Mouse (Mus musculus) cerebellum, adult 11-12 months (tissue): ENCODE data around the gene Gm32742.
"Not testable (repeated sequence)": the region's sequence is repeated elsewhere in the genome, so short reads cannot be mapped to it uniquely, and the experiment has no call there.

ENCODE experiments used
- DNase-seq: peaks from one replicate; pipeline ENCODE4 v3.0.0; 2022

The Gm32742 gene

DNA sequence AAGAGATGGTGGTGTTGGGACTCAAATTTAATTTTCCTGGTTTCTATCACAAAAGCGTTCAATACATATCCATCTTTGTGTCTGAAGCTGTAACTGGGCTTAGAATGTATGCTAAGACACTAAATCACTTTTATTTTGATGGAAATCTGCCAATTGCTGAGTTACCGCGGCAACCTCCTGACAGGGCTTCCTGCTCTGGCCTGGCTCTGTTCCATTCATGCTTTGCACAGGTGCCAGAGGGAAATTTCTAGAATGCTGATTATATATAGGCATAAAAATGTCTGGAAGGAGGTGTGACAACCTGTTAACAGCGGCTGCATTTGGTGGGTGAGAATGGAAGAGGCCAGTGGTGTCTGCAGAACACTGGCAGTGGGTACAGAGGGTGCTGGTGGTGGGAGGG, 18.8 kb downstream of the Gm32742 start:
- no peak for DNase-seq

DNA sequence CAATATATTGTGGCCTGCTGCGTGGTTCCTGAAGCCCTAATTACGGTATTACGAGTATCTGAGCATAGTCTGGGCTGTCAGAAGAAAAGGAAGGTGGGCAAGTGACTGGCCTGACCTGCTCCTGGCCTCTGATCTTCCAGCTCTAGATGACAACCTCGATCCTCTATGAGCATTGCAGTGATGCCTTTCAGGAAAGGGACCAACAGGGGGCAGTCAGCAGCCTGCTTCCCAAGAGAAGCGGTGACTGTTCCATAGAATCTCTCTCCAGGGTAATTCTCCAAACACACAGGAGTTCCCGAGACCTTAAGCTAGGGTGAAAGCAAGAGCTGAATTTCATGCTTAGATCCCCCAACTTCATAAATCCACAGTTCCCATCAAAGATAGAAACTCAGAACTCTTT, 21.1 kb downstream of the Gm32742 start:
- DNase-seq, result no peak

DNA sequence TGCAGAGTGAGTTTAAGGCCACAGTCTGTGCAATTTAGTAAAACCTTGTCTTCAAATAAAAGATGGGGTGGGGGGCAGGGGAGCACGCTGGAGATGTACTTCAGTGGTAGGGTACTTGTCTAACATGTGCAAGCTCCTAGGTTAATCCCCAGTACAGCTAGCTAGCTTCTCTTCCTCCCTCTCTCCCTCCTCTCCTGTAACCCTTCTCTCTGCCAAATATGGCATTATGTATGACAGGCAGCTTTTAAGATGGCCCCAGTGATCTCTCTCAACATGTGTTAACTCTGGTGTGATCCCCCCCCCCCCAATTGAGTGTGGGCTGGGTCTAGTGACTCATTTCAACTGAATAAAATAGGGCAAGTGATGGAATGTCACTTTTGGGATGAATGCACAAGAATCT, 21.9 kb downstream of the Gm32742 start:
- DNase-seq, result no peak

DNA sequence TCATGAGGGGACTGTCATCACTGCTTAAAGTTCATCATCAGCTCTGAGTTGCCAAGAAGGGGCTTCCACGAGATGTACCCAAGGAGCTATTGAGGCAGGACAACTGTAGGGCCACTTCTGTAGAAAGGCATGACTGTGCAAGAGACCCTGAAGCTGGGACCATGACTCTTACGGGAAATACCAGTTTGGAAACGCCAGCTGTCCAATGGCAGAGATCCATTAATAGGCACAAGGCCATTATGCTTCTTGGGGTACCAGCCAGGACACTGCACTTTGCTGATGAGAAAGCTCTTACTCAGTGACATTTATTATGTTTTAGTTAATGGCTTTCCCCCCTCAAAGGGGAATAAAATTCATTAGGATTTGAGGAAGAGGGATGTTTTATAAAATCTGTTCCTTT, 24.6 kb downstream of the Gm32742 start:
- DNase-seq, result no peak

DNA sequence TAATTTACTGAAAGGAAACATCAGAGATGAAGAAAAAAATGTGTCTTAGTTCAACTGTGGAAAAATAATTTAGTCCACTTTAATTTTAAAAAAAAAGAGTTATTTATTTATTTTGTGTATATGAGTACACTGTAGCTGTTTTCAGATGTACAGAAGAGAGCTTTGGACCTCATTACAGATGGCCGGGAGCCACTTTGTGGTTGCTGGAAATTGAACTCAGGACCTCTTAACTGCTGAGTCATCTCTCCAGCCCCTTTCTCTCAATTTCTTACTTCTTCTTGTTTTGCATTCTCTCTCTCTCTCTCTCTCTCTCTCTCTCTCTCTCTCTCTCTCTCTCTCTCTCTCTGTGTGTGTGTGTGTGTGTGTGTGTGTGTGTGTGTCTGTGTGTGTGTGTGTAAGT, 25.9 kb downstream of the Gm32742 start:
- not testable (repeated sequence) for DNase-seq

DNA sequence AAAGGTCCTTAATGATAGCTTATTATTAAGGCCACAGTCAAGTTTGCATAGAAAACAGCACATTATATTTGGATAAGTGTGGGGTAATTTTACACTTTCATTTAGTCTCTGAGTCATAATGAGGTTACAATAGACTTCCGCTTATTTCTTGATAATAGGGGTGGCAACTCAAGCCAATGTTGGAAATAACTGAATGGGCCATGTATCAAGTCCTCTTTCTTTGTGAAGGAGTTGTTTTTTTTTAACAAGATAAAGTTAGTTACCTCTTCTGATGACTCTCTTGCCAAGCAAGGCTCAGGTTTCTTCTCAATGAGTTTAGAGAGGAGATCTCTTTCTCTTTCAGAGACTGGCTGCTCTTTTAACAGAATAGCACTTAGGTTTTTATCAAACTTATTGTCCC, 27.0 kb downstream of the Gm32742 start:
- DNase-seq, result no peak

DNA sequence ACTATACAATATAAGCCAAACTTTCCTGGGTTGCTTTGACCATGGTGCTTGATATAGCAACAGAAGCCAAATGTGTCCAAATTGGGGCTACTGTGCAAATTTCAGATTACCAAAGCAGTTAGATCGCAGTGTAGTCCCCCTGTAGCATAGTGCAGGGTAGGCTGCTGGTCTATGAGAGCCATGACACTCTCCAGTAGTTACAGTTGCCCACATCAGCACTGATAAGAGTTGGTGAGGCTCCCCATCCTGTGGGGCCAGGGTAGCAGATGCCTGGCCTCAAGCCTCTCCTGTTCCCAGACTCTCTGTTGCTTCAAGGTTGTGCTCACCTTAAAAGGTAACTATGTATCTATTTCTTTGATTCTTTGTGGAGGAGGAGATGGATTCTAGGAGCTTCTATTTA, 27.5 kb downstream of the Gm32742 start:
- no peak for DNase-seq

DNA sequence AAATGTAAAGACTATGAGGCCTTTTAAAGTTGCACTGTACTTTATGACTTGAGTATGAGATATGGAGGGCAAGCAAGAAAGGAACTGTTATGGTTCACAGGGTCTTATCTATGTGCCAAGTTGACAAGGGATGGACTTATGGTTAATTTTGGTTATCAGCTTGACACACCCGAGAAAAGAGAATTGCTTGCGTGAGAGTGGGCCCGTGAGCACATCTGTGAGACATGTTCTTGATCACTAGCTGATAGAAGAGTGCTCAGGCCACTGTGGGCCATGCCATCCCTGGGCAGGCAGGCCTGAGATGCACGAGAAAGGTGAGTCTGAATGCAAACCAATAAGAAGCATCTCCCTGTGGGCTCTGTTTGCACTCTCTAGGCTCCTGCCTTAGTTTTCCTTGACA, 27.9 kb downstream of the Gm32742 start:
- no peak for DNase-seq

DNA sequence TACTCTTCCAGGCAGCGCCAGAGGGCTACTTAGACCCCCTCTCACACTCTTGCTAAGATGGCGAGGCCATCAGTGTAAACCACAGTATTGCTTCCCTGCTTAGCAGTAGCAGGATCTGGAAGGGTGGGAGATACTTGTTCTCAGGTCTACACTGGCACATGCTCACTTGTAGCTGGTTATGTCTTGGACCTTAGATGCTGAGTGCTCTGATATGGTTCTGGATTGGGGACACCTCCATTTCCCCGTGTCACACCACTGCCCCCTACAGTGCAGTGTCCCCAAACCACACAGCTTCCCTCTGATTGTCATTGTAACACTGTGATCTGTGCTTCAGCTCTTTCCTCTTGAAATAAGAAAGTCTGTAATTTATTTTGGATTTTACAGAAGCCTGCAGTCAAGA, 28.3 kb downstream of the Gm32742 start:
- no peak for DNase-seq

DNA sequence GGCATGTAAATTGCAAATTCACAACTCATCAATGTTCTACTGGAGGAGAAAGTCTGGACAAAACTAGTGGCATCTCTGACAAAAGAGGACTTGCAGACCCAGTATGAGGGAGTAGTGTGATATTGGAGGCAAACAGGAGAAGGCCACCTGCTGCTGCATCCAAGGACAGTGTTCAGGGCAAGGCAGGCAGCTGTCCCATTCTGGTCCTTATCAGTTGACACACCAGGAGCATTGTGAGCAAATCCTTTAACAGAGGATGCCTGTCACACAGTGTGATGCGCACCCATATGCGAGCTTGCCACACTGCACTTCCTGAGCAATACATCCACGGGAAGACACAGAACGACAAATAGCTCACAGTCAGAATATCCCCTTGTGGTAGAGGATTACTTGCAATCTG, 50.5 kb downstream of the Gm32742 start:
- no peak for DNase-seq

DNA sequence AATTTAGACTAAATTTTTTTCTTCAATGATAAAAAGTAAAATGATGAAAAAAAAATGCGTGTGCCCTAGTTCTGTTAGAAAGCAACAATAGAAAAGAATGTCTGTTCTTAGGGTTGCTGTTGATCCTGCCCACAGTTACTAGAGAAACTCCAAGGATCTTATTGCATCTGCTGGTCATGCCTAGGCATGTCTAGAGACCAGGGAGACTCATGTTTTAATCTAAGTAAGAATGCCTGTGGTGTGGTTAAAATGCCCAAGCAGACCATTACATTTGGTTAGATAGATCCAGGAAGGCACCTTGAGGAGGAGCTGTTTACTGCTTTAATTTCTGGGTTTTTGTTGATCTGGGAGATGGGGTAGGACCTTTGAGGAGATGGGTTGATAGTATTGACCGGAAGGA, 59.6 kb downstream of the Gm32742 start:
- DNase-seq, result no peak

DNA sequence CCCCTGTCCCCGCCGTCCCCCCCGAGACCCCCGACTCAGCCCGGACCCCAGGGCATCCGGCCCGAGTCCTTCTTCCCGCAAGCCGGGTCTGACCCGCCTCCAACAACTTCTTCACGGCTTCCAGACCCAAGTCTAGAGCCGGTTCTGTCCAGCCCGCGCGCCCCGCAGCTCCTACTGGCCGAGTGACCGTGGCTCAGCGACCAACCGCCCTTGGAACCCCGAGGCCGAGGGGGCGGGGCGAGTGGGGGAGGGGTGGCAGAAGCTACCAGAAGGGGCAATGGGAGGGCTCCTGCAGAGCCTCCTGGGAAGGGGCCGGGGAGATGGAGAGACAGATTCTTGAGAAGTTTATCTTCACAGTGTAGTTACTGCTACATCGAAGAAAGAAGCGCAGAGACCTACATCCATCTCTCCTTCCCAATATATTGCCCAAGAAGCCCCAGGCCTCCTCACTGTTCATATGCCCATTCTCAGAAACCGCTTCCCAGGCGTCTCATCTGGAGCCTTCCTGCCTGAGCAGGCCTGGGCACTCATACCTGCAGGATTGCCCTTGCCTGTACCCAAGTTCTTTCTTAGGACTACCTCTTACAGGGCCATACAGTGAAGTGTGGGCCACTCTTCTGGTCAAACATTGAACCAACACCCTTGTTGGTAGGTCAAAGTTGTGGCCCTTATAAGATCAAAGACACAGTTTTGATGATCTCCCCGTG, 61.4 kb downstream of the Gm32742 start:
- peak; percentile 11 for DNase-seq

DNA sequence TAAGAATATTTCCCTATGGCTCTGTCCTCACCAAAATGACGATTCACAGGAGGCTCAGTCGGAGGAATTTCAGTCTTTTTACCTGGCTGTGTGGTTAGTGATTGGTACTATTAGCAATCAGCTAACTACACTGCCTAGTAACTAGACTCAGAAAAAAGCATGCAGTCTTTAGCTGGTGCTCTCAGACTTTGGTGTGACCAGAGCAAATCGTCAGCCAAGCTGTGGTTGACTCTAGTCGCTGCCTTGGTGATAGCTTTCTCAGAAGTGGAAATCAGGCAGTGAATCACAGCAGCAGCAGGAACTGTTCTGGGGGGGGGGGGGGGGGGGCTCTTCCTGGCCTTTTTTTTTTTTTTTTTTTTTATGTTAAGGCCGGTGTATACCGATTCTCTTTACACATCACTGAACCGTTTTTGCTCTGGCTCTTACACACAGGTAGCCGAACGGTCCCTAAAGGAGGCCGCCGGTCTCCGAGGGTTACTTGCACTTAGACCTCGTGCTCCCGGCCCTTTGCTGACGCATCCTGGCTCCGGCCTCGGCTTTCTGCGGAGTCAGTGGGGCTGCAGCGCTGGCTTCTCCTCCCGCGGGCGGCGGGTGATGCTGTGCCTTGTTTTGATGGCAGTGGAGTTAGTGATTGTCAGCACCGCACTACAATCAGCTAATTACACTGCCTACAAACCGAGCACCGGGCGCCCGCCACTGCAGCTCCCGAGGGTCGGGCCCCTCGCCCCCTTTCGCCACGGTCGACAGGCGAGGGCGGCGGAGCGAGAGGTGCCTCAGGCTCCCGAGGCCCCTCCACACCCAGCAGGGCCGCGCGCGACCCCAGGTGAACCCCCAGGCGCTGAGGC, 62.1 kb downstream of the Gm32742 start:
- peak; percentile 19 for DNase-seq

DNA sequence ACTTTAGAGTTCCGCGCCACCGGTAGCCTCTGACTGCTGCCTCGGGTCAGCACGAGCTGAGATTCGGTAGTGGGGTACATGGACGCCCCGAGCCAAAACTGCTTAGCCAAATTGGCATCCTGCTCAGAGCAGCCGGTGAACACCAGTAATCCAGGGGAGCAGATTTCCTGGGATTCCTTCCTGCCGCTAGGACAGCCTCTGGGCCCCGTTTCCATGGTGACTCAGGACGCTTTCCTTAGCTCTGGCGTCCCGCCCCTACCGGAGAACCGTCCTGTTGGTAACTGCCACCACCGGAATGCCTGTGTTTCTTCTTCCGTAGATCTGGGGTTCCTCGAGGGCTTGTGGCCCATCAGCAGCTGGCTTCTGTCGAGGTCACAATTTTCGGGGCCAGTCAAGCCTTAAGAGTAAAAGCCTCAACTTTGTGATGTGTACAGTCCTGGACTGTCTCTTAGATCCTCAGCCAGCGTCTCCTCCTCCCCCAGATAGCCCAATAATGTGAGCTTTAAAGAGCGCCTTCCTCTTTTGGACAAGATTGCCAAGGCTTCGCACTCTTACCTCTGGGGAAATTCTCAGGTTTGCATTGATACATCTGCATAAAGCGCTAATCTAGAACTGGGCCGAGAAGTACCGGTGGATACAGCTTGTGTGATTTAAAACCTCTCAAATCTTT, 63.4 kb downstream of the Gm32742 start, which contains the start of gene 4833427G06Rik:
Gene 4833427G06Rik, minus strand, starts transcription at position 323 of the 670 bp plus-strand sequence.
- peak; percentile 27 for DNase-seq

DNA sequence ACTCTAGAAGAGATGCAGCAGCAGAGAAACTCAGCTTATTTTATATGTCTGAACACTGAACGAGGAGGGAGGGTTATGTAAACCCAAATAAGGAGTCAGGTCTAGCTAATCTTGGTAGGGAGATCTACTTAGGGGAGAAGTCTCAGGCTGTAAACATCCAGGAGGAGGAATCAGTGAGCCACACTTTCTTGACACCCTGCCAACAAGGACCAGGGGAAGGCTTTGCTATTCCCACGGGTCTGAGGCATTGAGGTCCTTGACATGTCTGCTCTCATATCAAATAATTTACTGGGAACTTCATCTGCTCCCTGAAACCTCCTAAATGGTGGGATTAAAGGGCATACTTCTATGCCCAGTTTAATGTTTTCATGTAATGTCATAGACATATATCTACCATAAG, 69.0 kb downstream of the Gm32742 start:
- no peak for DNase-seq

DNA sequence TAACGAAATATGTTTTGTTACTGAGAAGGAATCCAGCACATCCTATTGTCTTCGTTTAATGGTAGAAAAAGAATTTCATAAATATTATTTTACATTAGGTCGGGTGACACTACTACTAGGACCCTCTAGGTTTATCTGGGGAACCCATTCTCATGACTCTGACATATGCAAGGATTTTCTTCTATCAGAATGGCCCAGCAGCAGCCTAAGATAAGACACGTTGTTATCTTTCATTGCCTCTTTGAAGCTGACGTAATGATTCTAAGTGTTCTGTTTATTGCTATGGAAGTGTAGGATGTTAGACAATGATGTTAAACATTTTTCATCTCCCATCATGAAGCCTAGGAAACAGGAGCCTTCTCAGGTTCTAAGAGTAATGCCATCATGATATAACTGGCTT, 71.6 kb downstream of the Gm32742 start:
- DNase-seq, result no peak

DNA sequence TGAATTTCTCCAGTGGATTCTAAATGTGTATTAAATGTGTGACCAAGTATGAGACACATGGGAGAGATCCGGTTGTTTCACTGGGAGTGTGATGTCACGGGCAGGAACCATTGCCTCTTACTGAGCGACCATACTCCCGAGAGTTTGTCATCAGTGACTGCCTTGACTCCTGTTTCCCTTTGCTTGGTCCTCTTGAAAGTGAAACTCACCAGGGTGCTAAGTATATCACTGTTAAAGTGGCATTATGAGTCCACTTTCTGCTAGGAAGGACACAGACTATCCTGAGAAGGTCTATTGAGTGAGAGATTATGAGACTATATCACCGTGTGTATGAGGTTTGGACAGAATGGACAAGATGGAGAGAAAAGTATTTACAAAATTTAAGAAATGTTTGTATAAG, 83.7 kb downstream of the Gm32742 start:
- no peak for DNase-seq
